Mouse (Mus musculus): ENCODE results near the gene Krt2. TPM values are rescaled to one million over a fixed set of nuclear protein-coding genes. Genes with fewer than 3 reads are reported as not detected.
A peak's percentile ranks its signal among the peaks of the same experiment; 100 is the strongest.

Gene Krt2
- polyA plus RNA-seq, 1 experiment from 2014 or later, result not detected

DNA sequence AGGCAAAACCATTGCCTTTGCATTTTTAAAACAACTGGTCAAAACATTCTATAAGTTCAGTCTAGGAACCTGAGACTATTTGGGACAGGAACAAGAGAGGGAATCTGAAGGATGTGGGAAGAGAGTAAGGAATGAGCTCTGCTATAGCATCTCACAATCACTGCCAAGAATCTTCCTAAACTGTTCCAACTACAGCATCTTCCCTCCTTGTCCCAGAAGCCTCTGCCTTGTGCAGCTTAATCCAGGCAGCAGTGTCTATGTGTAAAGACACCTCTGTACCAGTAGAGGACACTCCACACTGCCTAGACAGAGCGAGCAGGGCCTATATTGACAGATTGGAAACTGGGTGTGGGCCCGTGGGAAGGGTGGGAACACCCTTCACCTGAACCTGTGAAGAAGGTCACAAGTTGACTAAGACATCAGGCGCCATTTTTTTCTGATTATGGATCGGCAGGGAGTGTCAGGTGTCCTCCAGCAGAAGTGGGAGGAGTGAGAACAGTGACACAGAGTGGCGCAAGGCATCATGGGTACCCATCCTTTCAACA lies 16.9 kb upstream of the Krt2 start:
- no peak overlapping the region for H3K4me2 ChIP-seq
- H3K4me3 ChIP-seq (replicated peaks), result no peak overlapping the region
- H3K9me3 ChIP-seq, result no peaks in the 10 kb centered on the region
- H3K9ac ChIP-seq, result no peak overlapping the region
- H3K4me1 ChIP-seq, result peaks cover under 1% of the 10 kb centered on the region; the same call in 1 of the 2 replicates
- no peaks in the 10 kb centered on the region for H3K36me3 ChIP-seq (replicated peaks)
- ATAC-seq (ENCODE audit: low FRiP score), result no peak
- 69% methylated on average over 5 of the region's 5 CpGs for WGBS
- no peak overlapping the region for H3K27ac ChIP-seq
- H3K27me3 ChIP-seq, result no peaks in the 10 kb centered on the region

- no peak overlapping the region for H3K27ac ChIP-seq
- no peaks in the 10 kb centered on the region for H3K27me3 ChIP-seq
- no peak overlapping the region for H3K4me2 ChIP-seq
- no peak overlapping the region for H3K9ac ChIP-seq
- H3K4me3 ChIP-seq (replicated peaks), result no peak overlapping the region
- peaks cover 6% of the 10 kb centered on the region for H3K4me1 ChIP-seq
- no peaks in the 10 kb centered on the region for H3K9me3 ChIP-seq
- H3K36me3 ChIP-seq (replicated peaks), result no peaks in the 10 kb centered on the region
- 55% methylated on average over 6 of the region's 6 CpGs for WGBS
- no peak for ATAC-seq (ENCODE audit: low FRiP score)
Observed at GRCm38 (mm10) chr15:101833131-101833530, 15.2 kb upstream of the Krt2 start.

GRCm38 (mm10) chr15:101829441-101829840 lies 11.5 kb upstream of the Krt2 start:
- Histone ChIP-seq H3K27me3 (no peaks in the 10 kb centered on the region), H3K4me2 (no peak overlapping the region), H3K36me3 (replicated peaks) (no peaks in the 10 kb centered on the region), H3K9me3 (no peaks in the 10 kb centered on the region), H3K9ac (no peak overlapping the region), H3K27ac (no peak overlapping the region), H3K4me1 (peaks cover 6% of the 10 kb centered on the region), H3K4me3 (replicated peaks) (no peak overlapping the region)
- ATAC-seq (ENCODE audit: low FRiP score), result no peak
- 64% methylated on average over 5 of the region's 5 CpGs for WGBS

- Histone ChIP-seq H3K9me3 (no peaks in the 10 kb centered on the region), H3K36me3 (replicated peaks) (no peaks in the 10 kb centered on the region), H3K27ac (no peak overlapping the region), H3K4me2 (no peak overlapping the region), H3K27me3 (no peaks in the 10 kb centered on the region; the same call in 1 of the 2 replicates), H3K9ac (no peak overlapping the region), H3K4me3 (replicated peaks) (no peak overlapping the region), H3K4me1 (no peaks in the 10 kb centered on the region)
- no peak for ATAC-seq (ENCODE audit: low FRiP score)
- 26% methylated on average over 3 of the region's 3 CpGs for WGBS
Observed at GRCm38 (mm10) chr15:101821786-101822185, 3.8 kb upstream of the Krt2 start.

DNA sequence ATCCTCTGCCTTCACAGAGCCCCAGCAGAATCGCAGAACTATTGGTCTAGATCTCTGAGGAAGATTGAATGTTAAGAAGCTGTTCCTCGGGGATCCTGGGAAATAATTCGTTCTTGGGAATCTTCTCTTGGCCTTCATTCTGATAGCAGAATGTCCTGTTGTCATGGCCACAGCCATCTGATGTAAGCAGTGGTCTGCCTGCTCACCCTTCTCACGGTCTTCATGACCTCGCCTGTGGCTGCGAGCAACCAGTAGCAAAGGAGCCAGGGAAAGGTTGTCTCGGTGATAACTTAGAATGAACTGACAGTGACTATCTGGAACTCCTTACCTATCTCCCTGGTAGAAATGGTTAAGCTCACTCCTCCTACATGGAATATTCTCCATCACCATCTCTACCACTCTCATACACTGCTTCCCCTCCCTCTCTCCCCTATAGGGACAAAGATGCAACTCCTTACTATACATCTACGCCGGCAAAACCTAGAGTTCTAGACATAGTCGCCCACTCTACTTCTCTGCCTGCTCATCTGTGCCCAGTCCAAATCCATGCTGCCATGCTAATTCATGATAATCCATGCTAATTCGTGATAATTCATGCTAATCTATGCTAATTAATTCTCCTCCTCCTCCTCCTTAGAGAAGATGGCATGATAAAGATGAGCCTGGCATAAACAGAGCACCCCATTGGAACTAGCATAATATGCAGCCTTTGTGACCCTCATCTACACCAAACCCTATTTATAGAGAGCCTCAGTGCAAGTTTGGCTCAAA lies 14.7 kb downstream of the Krt2 start:
- Histone ChIP-seq H3K9me3 (no peaks in the 10 kb centered on the region), H3K9ac (no peak overlapping the region), H3K4me2 (no peak overlapping the region), H3K4me1 (peaks cover 16% of the 10 kb centered on the region; the same call in 1 of the 2 replicates), H3K27ac (0 out of 2 replicates have a peak overlapping the region, but pooled peaks have one; percentile 19), H3K27me3 (no peaks in the 10 kb centered on the region), H3K36me3 (replicated peaks) (no peaks in the 10 kb centered on the region), H3K4me3 (replicated peaks) (no peak overlapping the region)
- 76% methylated on average over 11 of the region's 11 CpGs for WGBS
- no peak for ATAC-seq (ENCODE audit: low FRiP score)

DNA sequence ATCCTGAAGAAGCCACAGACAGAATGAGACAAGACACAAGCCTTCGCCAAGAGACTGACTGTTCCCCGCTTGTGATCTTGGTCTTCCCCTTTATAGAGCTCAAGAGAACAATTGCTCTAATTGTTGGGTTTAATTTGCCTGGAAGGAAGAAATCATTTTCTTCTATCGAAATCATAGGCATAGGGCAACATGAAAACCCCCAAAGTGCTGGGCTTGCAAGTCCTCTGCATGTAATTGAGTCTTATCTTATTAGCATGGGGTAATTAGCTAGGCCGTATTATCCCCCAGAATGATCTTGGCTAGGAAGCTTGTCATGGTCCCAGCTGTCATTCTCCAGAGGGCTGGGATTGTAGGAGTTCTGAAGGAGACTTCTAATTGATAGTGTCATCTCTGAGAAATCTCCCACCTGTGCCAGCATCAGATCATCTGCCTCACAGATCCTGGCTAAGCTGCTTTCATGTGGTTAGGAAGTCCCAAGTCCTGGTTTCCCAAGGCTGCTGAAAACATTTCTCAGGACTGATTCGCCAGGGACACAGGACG lies 15.6 kb downstream of the Krt2 start, which contains the start of gene Krt73:
Krt73 (minus strand) TSS at position 51 of the 540 bp plus-strand sequence.
- WGBS, result 84% methylated on average over 6 of the region's 6 CpGs
- 0 out of 2 replicates have a peak within 1 kb of the TSS, but pooled peaks have one; percentile 19 for H3K27ac ChIP-seq

DNA sequence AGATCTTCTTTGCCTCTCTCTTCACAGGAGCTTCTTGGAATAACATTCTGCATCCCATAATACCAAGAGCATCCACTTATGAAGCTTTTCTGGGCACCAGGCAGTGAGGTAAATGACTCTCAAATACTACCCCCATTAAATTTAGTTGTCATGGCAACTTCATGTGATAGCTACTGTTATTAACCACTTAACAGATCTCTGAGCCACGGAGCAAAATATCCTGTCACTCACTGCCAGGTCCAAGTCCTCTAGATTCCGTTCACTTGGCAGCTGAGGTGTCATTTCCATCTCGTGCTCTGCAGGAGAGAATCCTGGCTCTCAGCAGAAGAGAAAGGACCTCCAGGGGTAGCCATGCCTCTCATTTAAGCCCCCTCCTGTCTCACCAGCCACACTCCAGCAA lies 27.1 kb downstream of the Krt2 start:
- 26% methylated on average over 3 of the region's 3 CpGs for WGBS
- Histone ChIP-seq H3K36me3 (replicated peaks) (no peaks in the 10 kb centered on the region), H3K27ac (peak overlapping the region; percentile 72), H3K9ac (no peak overlapping the region), H3K9me3 (no peaks in the 10 kb centered on the region), H3K4me2 (no peak overlapping the region), H3K4me1 (peaks cover 4% of the 10 kb centered on the region; the same call in 1 of the 2 replicates), H3K27me3 (no peaks in the 10 kb centered on the region), H3K4me3 (replicated peaks) (no peak overlapping the region)
- peak; percentile 51; the same call in 1 of the 2 replicates for ATAC-seq (ENCODE audit: low FRiP score)

More for the DNA sequence above, 15.6 kb downstream of the Krt2 start, which contains the start of gene Krt73:
- no peak within 1 kb of the TSS for H3K4me2 ChIP-seq
- no peak for ATAC-seq (ENCODE audit: low FRiP score)
- peaks cover 16% of the 10 kb centered on the region; the same call in 1 of the 2 replicates for H3K4me1 ChIP-seq
- H3K9me3 ChIP-seq, result no peaks in the 10 kb centered on the region
- no peaks in the 10 kb centered on the region for H3K36me3 ChIP-seq (replicated peaks)
- H3K9ac ChIP-seq, result no peak within 1 kb of the TSS
- H3K4me3 ChIP-seq (replicated peaks), result no peak within 1 kb of the TSS
- no peaks in the 10 kb centered on the region for H3K27me3 ChIP-seq

- H3K27me3 ChIP-seq, result no peaks in the 10 kb centered on the region
- no peak within 1 kb of the TSS for H3K4me2 ChIP-seq
- H3K4me3 ChIP-seq (replicated peaks), result no peak within 1 kb of the TSS
- no peak for ATAC-seq (ENCODE audit: low FRiP score)
- H3K4me1 ChIP-seq, result peaks cover 4% of the 10 kb centered on the region; the same call in 1 of the 2 replicates
- H3K36me3 ChIP-seq (replicated peaks), result no peaks in the 10 kb centered on the region
- no peaks in the 10 kb centered on the region for H3K9me3 ChIP-seq
- 92% methylated on average over 18 of the region's 18 CpGs for WGBS
- no peak within 1 kb of the TSS for H3K9ac ChIP-seq
- H3K27ac ChIP-seq, result no peak within 1 kb of the TSS
Observed at GRCm38 (mm10) chr15:101786360-101786759, 31.6 kb downstream of the Krt2 start, which contains the start of gene Krt72. Krt72 (minus strand) TSS chr15:101786460.

- H3K9me3 ChIP-seq, result no peaks in the 10 kb centered on the region
- H3K36me3 ChIP-seq (replicated peaks), result no peaks in the 10 kb centered on the region
- no peak for ATAC-seq (ENCODE audit: low FRiP score)
- 88% methylated on average over 10 of the region's 10 CpGs for WGBS
- H3K27me3 ChIP-seq, result peaks cover 4% of the 10 kb centered on the region; the same call in 1 of the 2 replicates
- H3K4me1 ChIP-seq, result peaks cover 4% of the 10 kb centered on the region
- no peak overlapping the region for H3K4me2 ChIP-seq
- no peak overlapping the region for H3K4me3 ChIP-seq (replicated peaks)
- no peak overlapping the region for H3K27ac ChIP-seq
- no peak overlapping the region for H3K9ac ChIP-seq
Observed at GRCm38 (mm10) chr15:101773420-101773819, 44.5 kb downstream of the Krt2 start.

DNA sequence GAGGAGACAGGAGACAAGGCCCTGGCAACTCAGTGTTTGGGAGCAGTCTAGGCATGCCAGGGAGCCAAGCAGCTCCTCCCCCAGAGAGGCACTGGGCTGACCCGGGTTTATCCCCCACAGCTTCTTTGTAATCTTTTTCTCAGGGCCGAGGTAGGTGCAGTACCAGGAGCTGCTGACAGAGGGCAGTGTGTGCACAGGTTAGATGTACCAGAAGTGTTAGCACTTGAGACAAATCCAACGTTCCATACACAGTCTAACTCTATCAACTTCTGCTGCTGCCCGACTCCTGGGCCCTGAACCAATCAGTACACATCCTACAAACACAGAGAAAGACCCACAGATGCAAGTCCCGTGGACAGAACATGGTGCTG lies 45.3 kb downstream of the Krt2 start:
- peaks cover 4% of the 10 kb centered on the region; the same call in 1 of the 2 replicates for H3K27me3 ChIP-seq
- no peak overlapping the region for H3K4me3 ChIP-seq (replicated peaks)
- no peaks in the 10 kb centered on the region for H3K36me3 ChIP-seq (replicated peaks)
- H3K9me3 ChIP-seq, result no peaks in the 10 kb centered on the region
- H3K27ac ChIP-seq, result no peak overlapping the region
- no peak overlapping the region for H3K9ac ChIP-seq
- peaks cover 4% of the 10 kb centered on the region for H3K4me1 ChIP-seq
- 11% methylated on average over 5 of the region's 5 CpGs for WGBS
- peak; percentile 60 for ATAC-seq (ENCODE audit: low FRiP score)
- H3K4me2 ChIP-seq, result no peak overlapping the region

DNA sequence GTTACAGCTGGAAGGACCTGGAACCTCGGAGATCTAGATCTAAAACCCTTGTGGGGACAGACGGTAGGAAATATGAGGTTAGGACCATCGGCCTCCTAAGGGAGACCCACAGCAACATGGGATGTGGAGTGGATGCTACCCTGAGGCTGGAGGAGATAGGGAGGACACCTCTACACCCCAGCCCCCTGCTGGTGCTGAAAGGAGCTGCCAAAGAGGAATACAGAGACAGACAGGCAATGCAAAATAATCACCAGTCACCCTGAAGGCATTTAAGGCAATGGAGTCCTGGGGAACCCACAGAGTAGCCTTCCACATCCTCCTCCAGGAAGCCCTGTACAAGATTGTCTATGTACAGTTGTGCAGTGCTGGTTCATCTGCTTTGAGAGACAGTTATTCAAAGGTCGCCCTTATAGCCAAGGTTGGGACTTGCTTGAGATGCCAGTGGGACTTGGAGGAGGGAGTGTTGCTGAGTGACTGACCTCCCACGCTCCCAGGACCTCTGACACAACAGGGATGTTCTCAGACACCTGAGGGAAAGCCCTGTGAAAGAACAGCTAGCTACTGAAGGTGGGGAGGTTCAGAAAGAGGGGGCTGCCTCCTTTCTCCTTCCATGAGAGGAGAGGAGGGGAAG lies 45.8 kb downstream of the Krt2 start:
- no peak overlapping the region for H3K27ac ChIP-seq

GRCm38 (mm10) chr15:101770226-101770625 lies 47.7 kb downstream of the Krt2 start:
- no peak overlapping the region for H3K27ac ChIP-seq
- peaks cover 4% of the 10 kb centered on the region; the same call in 1 of the 2 replicates for H3K27me3 ChIP-seq
- no peak overlapping the region for H3K4me3 ChIP-seq (replicated peaks)
- no peaks in the 10 kb centered on the region for H3K36me3 ChIP-seq (replicated peaks)
- peaks cover 4% of the 10 kb centered on the region for H3K4me1 ChIP-seq
- ATAC-seq (ENCODE audit: low FRiP score), result no peak
- H3K9me3 ChIP-seq, result no peaks in the 10 kb centered on the region
- 52% methylated on average over 8 of the region's 8 CpGs for WGBS
- H3K4me2 ChIP-seq, result no peak overlapping the region
- no peak overlapping the region for H3K9ac ChIP-seq

More for the DNA sequence above, 45.8 kb downstream of the Krt2 start:
- Histone ChIP-seq H3K9me3 (no peaks in the 10 kb centered on the region), H3K4me2 (no peak overlapping the region), H3K36me3 (replicated peaks) (no peaks in the 10 kb centered on the region), H3K27me3 (peaks cover 4% of the 10 kb centered on the region; the same call in 1 of the 2 replicates), H3K9ac (no peak overlapping the region), H3K4me3 (replicated peaks) (no peak overlapping the region), H3K4me1 (peaks cover 4% of the 10 kb centered on the region)
- WGBS, result 78% methylated on average over 5 of the region's 5 CpGs
- ATAC-seq (ENCODE audit: low FRiP score), result no peak

Measured in forebrain, embryonic 12.5 days (tissue).